Mouse (Mus musculus) hindbrain, postnatal 0 days (tissue): ENCODE data around the gene Pde6g. TPM values are rescaled to one million over a fixed set of nuclear protein-coding genes. Genes with fewer than 3 reads are reported as not detected.

ENCODE experiments used
- ATAC-seq: fragments of 200-750 bp; cut with Nextera tagmentation; 2 replicates; pipeline ENCODE4 v1.8.0; 2017; ENCODE audit warnings: mild to moderate bottlenecking, moderate TSS enrichment, moderate library complexity
- DNase-seq: peaks from one replicate; pipeline ENCODE4 v3.0.0-alpha.2; 2015; ENCODE audit warnings: low spot score
- H3K27ac ChIP-seq: fragments of 300-500 bp; sonication (generic); 2 replicates; pipeline ENCODE4 v1.5.1; 2014; ENCODE audit warnings: mild to moderate bottlenecking
- H3K27me3 ChIP-seq: fragments of 300-500 bp; sonication (generic); 2 replicates; pipeline ENCODE4 v1.6.1; 2014; ENCODE audit warnings: low read length, mixed read lengths; ENCODE audit not compliant: insufficient read depth
- H3K36me3 ChIP-seq: fragments of 300-500 bp; sonication (generic); 2 replicates; pipeline ENCODE4 v1.6.1; 2014; ENCODE audit warnings: low read length, mixed read lengths; ENCODE audit not compliant: insufficient read depth
- H3K4me1 ChIP-seq: fragments of 300-500 bp; sonication (generic); 2 replicates; pipeline ENCODE4 v1.6.1; 2014; ENCODE audit warnings: antibody characterized with exemption, low read length, mixed read lengths; ENCODE audit not compliant: insufficient read depth
- H3K4me2 ChIP-seq: fragments of 300-500 bp; sonication (generic); 2 replicates; pipeline ENCODE4 v1.6.1; 2014; ENCODE audit warnings: low read depth, mild to moderate bottlenecking, low read length, moderate library complexity, mixed read lengths
- H3K4me3 ChIP-seq: fragments of 300-500 bp; sonication (generic); 2 replicates; pipeline ENCODE4 v1.5.1; 2014; ENCODE audit warnings: low read length
- H3K9ac ChIP-seq: fragments of 300-500 bp; sonication (generic); replicated peaks from 2 replicates; pipeline ENCODE4 v1.6.1; 2014; ENCODE audit warnings: mild to moderate bottlenecking, low read length, moderate library complexity, mixed read lengths
- H3K9me3 ChIP-seq: fragments of 300-500 bp; sonication (generic); 2 replicates; pipeline ENCODE4 v1.6.1; 2016; ENCODE audit warnings: low read length, mixed read lengths
- CTCF ChIP-seq: IDR thresholded peaks from 2 replicates; pipeline ENCODE4 v1.5.1; 2016; ENCODE audit warnings: antibody characterized with exemption, control low read depth, low read depth
- WGBS: fragments of 180-500 bp; shearing (Covaris S2); extraction: QIAGEN DNeasy Blood & Tissue Kit; methylation state at CpG from one replicate; pipeline ENCODE4 v1.1.7; 2014; 5-methylcytosine and 5-hydroxymethylcytosine counted together
- polyA plus RNA-seq: library from polyadenylated mRNA; unstranded; fragments of >200 nt; fragmentation: Nextera tagmentation; extraction: Ambion mirVana; gene quantifications from 2 replicates; pipeline ENCODE4 v1.2.1, GENCODE M21; 2015
- total RNA-seq: library from RNA; depleted of rRNA; stranded (reverse); fragments of >200 nt; gene quantifications from 2 replicates; pipeline ENCODE4 v1.2.3, GENCODE M21; 2014

Gene Pde6g
- total and polyA plus RNA-seq, 2 experiments from 2014 or later = 0.23 TPM; not detected in 1

GRCm38 (mm10) chr11:120447179-120447578 lies 6.1 kb downstream of the Pde6g start:
- no peak overlapping the region for H3K27ac ChIP-seq
- no peaks in the 10 kb centered on the region for H3K27me3 ChIP-seq
- TF ChIP-seq CTCF = no peak
- H3K9ac ChIP-seq = no peak overlapping the region
- H3K4me2 ChIP-seq = no peak overlapping the region
- 84% methylated on average over 7 of the region's 7 CpGs for WGBS
- no peaks in the 10 kb centered on the region for H3K4me1 ChIP-seq
- H3K4me3 ChIP-seq = no peak overlapping the region
- ATAC-seq (no peak), DNase-seq (no peak)
- H3K9me3 ChIP-seq = no peaks in the 10 kb centered on the region
- no peaks in the 10 kb centered on the region for H3K36me3 ChIP-seq

- Histone ChIP-seq H3K9ac (no peak overlapping the region), H3K9me3 (no peaks in the 10 kb centered on the region), H3K4me2 (no peak overlapping the region), H3K27ac (no peak overlapping the region), H3K4me1 (no peaks in the 10 kb centered on the region), H3K36me3 (no peaks in the 10 kb centered on the region), H3K27me3 (no peaks in the 10 kb centered on the region), H3K4me3 (no peak overlapping the region)
- ATAC-seq (no peak), DNase-seq (no peak)
- WGBS = 78% methylated on average over 3 of the region's 3 CpGs
- TF ChIP-seq CTCF = no peak
Measured at GRCm38 (mm10) chr11:120445475-120445874, 7.8 kb downstream of the Pde6g start.

- TF ChIP-seq CTCF = no peak
- Histone ChIP-seq H3K27ac (no peak overlapping the region), H3K36me3 (no peaks in the 10 kb centered on the region), H3K9me3 (no peaks in the 10 kb centered on the region), H3K4me1 (no peaks in the 10 kb centered on the region), H3K4me2 (no peak overlapping the region), H3K9ac (no peak overlapping the region), H3K4me3 (no peak overlapping the region), H3K27me3 (no peaks in the 10 kb centered on the region)
- no peak for DNase-seq
- no peak for ATAC-seq
- 75% methylated on average over 6 of the region's 6 CpGs for WGBS
Measured at GRCm38 (mm10) chr11:120444106-120444505, 9.2 kb downstream of the Pde6g start.

- H3K4me1 ChIP-seq = no peaks in the 10 kb centered on the region
- no peak overlapping the region for H3K27ac ChIP-seq
- no peak overlapping the region for H3K4me2 ChIP-seq
- ATAC-seq = no peak
- H3K4me3 ChIP-seq = no peak overlapping the region
- no peaks in the 10 kb centered on the region for H3K27me3 ChIP-seq
- 88% methylated on average over 3 of the region's 3 CpGs for WGBS
- no peak for TF ChIP-seq CTCF
- H3K9me3 ChIP-seq = no peaks in the 10 kb centered on the region
- DNase-seq = no peak
- H3K36me3 ChIP-seq = no peaks in the 10 kb centered on the region
- no peak overlapping the region for H3K9ac ChIP-seq
Measured at GRCm38 (mm10) chr11:120442765-120443280, 10.5 kb downstream of the Pde6g start.

GRCm38 (mm10) chr11:120442344-120442743 lies 11.0 kb downstream of the Pde6g start, which contains the start of gene Tspan10:
TSS of gene Tspan10 (plus strand) at chr11:120442644.
- ATAC-seq = no peak
- no peaks in the 10 kb centered on the region for H3K36me3 ChIP-seq
- WGBS = 88% methylated on average over 3 of the region's 3 CpGs

GRCm38 (mm10) chr11:120437857-120438385 lies 15.4 kb downstream of the Pde6g start:
- TF ChIP-seq CTCF = no peak
- peaks cover 20% of the 10 kb centered on the region; the same call in 1 of the 2 replicates for H3K36me3 ChIP-seq
- ATAC-seq (no peak), DNase-seq (no peak)
- peaks cover 10% of the 10 kb centered on the region for H3K4me1 ChIP-seq
- H3K27ac ChIP-seq = peak overlapping the region; percentile 83; the same call in 1 of the 2 replicates
- H3K9me3 ChIP-seq = no peaks in the 10 kb centered on the region
- peak overlapping the region; percentile 96 for H3K9ac ChIP-seq
- H3K27me3 ChIP-seq = no peaks in the 10 kb centered on the region
- WGBS = 23% methylated on average over 12 of the region's 12 CpGs
- H3K4me3 ChIP-seq = peak overlapping the region; percentile 98
- H3K4me2 ChIP-seq = peak overlapping the region; percentile 75

More at GRCm38 (mm10) chr11:120442344-120442743, 11.0 kb downstream of the Pde6g start, which contains the start of gene Tspan10:
- H3K27ac ChIP-seq = no peak within 1 kb of the TSS
- TF ChIP-seq CTCF = no peak
- H3K4me2 ChIP-seq = no peak within 1 kb of the TSS
- no peak for DNase-seq
- H3K9ac ChIP-seq = no peak within 1 kb of the TSS
- H3K9me3 ChIP-seq = no peaks in the 10 kb centered on the region
- H3K4me1 ChIP-seq = no peaks in the 10 kb centered on the region
- no peaks in the 10 kb centered on the region for H3K27me3 ChIP-seq
- H3K4me3 ChIP-seq = no peak within 1 kb of the TSS
